Mouse (Mus musculus) limb, embryonic 14.5 days (tissue): ENCODE measurements at regions not wholly inside any gene's neighbourhood (a gene's known extent, or its start where the extent isn't known, plus 50 kb on each side); places are given as distances from the start of the nearest gene placed in this dataset.

Source experiments
- ATAC-seq: fragments of 200-750 bp; cut with Nextera tagmentation; 2 replicates; pipeline ENCODE4 v1.8.0; 2017; ENCODE audit warnings: low read depth, moderate number of reproducible peaks, moderate TSS enrichment; ENCODE audit not compliant: low FRiP score
- DNase-seq: peaks from one replicate; pipeline ENCODE4 v3.0.0-alpha.2; 2015; ENCODE audit warnings: low spot score
- H3K27ac ChIP-seq: fragments of 300-500 bp; sonication (generic); replicated peaks from 2 replicates; pipeline ENCODE4 v1.5.1; 2014; ENCODE audit warnings: low read depth, mild to moderate bottlenecking, low read length, moderate library complexity, mixed read lengths
- H3K27me3 ChIP-seq: fragments of 300-500 bp; sonication (generic); 2 replicates; pipeline ENCODE4 v1.6.1; 2014; ENCODE audit warnings: low read length, mixed read lengths; ENCODE audit not compliant: control insufficient read depth, insufficient read depth
- H3K36me3 ChIP-seq: fragments of 300-500 bp; sonication (generic); 2 replicates; pipeline ENCODE4 v1.6.1; 2014; ENCODE audit warnings: mild to moderate bottlenecking, low read length, moderate library complexity, mixed read lengths; ENCODE audit not compliant: control insufficient read depth, insufficient read depth
- H3K4me1 ChIP-seq: fragments of 300-500 bp; sonication (generic); 2 replicates; pipeline ENCODE4 v1.6.1; 2014; ENCODE audit warnings: antibody characterized with exemption, low read length, mixed read lengths; ENCODE audit not compliant: control insufficient read depth, insufficient read depth
- H3K4me2 ChIP-seq: fragments of 300-500 bp; sonication (generic); replicated peaks from 2 replicates; pipeline ENCODE4 v1.6.1; 2014; ENCODE audit warnings: low read depth, mild to moderate bottlenecking, low read length, moderate library complexity; ENCODE audit not compliant: severe bottlenecking
- H3K4me3 ChIP-seq: fragments of 300-500 bp; sonication (generic); replicated peaks from 2 replicates; pipeline ENCODE4 v1.5.1; 2014; ENCODE audit warnings: low read length
- H3K9ac ChIP-seq: fragments of 300-500 bp; sonication (generic); 2 replicates; pipeline ENCODE4 v1.6.1; 2014; ENCODE audit warnings: mild to moderate bottlenecking, low read depth, low read length, moderate library complexity; ENCODE audit not compliant: severe bottlenecking
- H3K9me3 ChIP-seq: fragments of 300-500 bp; sonication (generic); 2 replicates; pipeline ENCODE4 v1.6.1; 2016; ENCODE audit warnings: low read length; ENCODE audit not compliant: control insufficient read depth
- POLR2A ChIP-seq: fragments of 200-500 bp; IDR thresholded peaks from 2 replicates; pipeline ENCODE4 v1.8.0; 2012; ENCODE audit warnings: inconsistent platforms, mild to moderate bottlenecking, moderate library complexity, borderline replicate concordance; ENCODE audit not compliant: insufficient read depth, insufficient read length; ENCODE audit errors: extremely low read depth
- WGBS: fragments of 180-500 bp; shearing (Covaris S2); extraction: QIAGEN DNeasy Blood & Tissue Kit; methylation state at CpG from one replicate; pipeline ENCODE4 v1.1.7; 2014; 5-methylcytosine and 5-hydroxymethylcytosine counted together

GRCm38 (mm10) chr1:152261472-152261871, 125.0 kb downstream of the Tsen15 start:
- TF ChIP-seq POLR2A: no peak
- H3K27me3 ChIP-seq: no peaks in the 10 kb centered on the region
- no peak for ATAC-seq
- H3K4me2 ChIP-seq: no peak overlapping the region
- H3K4me1 ChIP-seq: no peaks in the 10 kb centered on the region
- H3K9ac ChIP-seq: no peak overlapping the region
- no peaks in the 10 kb centered on the region for H3K9me3 ChIP-seq
- no peaks in the 10 kb centered on the region for H3K36me3 ChIP-seq
- H3K27ac ChIP-seq: no peak overlapping the region
- no peak for DNase-seq
- 34% methylated on average over 4 of the region's 4 CpGs for WGBS
- H3K4me3 ChIP-seq: no peak overlapping the region

- H3K4me3 ChIP-seq: no peak overlapping the region
- no peak for DNase-seq
- no peak for ATAC-seq
- no peak overlapping the region for H3K27ac ChIP-seq
- no peak overlapping the region for H3K4me2 ChIP-seq
- no peaks in the 10 kb centered on the region for H3K9me3 ChIP-seq
- no peaks in the 10 kb centered on the region for H3K4me1 ChIP-seq
- no peak for TF ChIP-seq POLR2A
- H3K27me3 ChIP-seq: no peaks in the 10 kb centered on the region
- 95% methylated on average over 1 of the region's 1 CpGs for WGBS
- H3K9ac ChIP-seq: no peak overlapping the region
- H3K36me3 ChIP-seq: no peaks in the 10 kb centered on the region
Measured at GRCm38 (mm10) chr1:152260950-152261349, 125.5 kb downstream of the Tsen15 start.

DNA sequence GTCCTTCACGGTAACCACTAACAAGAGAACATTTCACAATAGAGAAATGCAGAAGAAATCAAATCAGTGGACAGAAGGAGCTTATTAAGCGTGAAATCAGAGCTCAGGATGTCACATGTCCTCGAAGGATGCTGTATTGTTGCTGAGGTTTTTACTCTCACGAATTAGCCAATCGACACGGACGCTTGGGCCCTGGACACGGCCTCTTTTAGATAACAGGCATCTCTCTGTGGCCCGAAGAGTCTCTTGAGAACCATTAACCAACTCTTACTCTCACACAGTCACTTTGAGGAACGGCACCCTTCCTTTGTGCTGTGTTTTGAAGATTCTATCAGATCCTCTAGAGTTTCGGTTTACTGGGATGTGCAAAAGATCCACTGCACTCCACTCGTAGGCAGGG, 128.2 kb downstream of the Tsen15 start:
- TF ChIP-seq POLR2A: no peak
- no peaks in the 10 kb centered on the region for H3K27me3 ChIP-seq
- H3K4me2 ChIP-seq: no peak overlapping the region
- no peaks in the 10 kb centered on the region for H3K9me3 ChIP-seq
- WGBS: 76% methylated on average over 12 of the region's 12 CpGs
- H3K27ac ChIP-seq: no peak overlapping the region
- no peak for DNase-seq
- no peak for ATAC-seq
- H3K36me3 ChIP-seq: no peaks in the 10 kb centered on the region
- no peak overlapping the region for H3K4me3 ChIP-seq
- no peak overlapping the region for H3K9ac ChIP-seq
- H3K4me1 ChIP-seq: no peaks in the 10 kb centered on the region

- H3K27ac ChIP-seq: no peak overlapping the region
- DNase-seq (no peak), ATAC-seq (no peak)
- H3K4me2 ChIP-seq: no peak overlapping the region
- TF ChIP-seq POLR2A: no peak
- WGBS: 64% methylated on average over 4 of the region's 4 CpGs
- H3K4me3 ChIP-seq: no peak overlapping the region
- H3K4me1 ChIP-seq: no peaks in the 10 kb centered on the region
- H3K9me3 ChIP-seq: no peaks in the 10 kb centered on the region
- no peaks in the 10 kb centered on the region for H3K27me3 ChIP-seq
- no peaks in the 10 kb centered on the region for H3K36me3 ChIP-seq
- no peak overlapping the region for H3K9ac ChIP-seq
Measured at GRCm38 (mm10) chr1:152253906-152254305, 132.6 kb downstream of the Tsen15 start.

DNA sequence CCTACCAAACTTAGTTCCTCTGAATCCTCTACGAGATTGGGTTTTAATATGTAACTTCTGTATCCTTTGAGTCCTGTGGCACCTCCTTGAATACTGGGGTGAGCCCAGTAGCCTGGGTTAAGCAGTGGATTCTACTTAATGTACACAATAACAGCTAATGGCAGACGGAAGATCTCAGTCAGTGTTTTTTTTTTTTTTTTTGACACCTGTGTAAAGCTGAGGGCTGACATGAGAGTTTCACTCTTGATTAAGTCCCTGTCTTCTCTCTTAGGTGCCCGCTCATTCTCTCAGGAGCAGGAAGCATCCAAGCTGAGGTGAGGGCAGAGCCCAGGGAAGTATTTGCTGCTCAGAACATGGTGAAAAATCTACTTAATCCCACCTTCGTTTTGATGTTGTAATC, 133.0 kb downstream of the Tsen15 start:
- ATAC-seq (no peak), DNase-seq (no peak)
- H3K4me1 ChIP-seq: no peaks in the 10 kb centered on the region
- H3K27ac ChIP-seq: no peak overlapping the region
- no peaks in the 10 kb centered on the region for H3K9me3 ChIP-seq
- TF ChIP-seq POLR2A: no peak
- no peak overlapping the region for H3K9ac ChIP-seq
- no peaks in the 10 kb centered on the region for H3K27me3 ChIP-seq
- H3K36me3 ChIP-seq: no peaks in the 10 kb centered on the region
- no peak overlapping the region for H3K4me3 ChIP-seq
- WGBS: 79% methylated on average over 4 of the region's 4 CpGs
- no peak overlapping the region for H3K4me2 ChIP-seq

GRCm38 (mm10) chr1:152252658-152253267, 133.7 kb downstream of the Tsen15 start:
- Histone ChIP-seq H3K9me3 (no peaks in the 10 kb centered on the region), H3K4me2 (no peak overlapping the region), H3K4me3 (no peak overlapping the region), H3K4me1 (no peaks in the 10 kb centered on the region), H3K27me3 (no peaks in the 10 kb centered on the region), H3K27ac (no peak overlapping the region), H3K9ac (no peak overlapping the region), H3K36me3 (no peaks in the 10 kb centered on the region)
- WGBS: 65% methylated on average over 9 of the region's 9 CpGs
- DNase-seq: no peak
- ATAC-seq: no peak
- TF ChIP-seq POLR2A: no peak
